Mouse (Mus musculus) midbrain, postnatal 0 days (tissue): ENCODE measurements around the gene Col6a5. TPM values are rescaled to one million over a fixed set of nuclear protein-coding genes. Genes with fewer than 3 reads are reported as not detected.
A peak's percentile ranks its signal among the peaks of the same experiment; 100 is the strongest.

ENCODE experiments used
- ATAC-seq: fragments of 200-750 bp; cut with Nextera tagmentation; 2 replicates; pipeline ENCODE4 v1.8.0; 2017; ENCODE audit warnings: moderate number of reproducible peaks, mild to moderate bottlenecking, moderate TSS enrichment, moderate library complexity; ENCODE audit not compliant: low FRiP score
- DNase-seq: peaks from one replicate; pipeline ENCODE4 v3.0.0-alpha.2; 2015; ENCODE audit warnings: low spot score
- H3K27ac ChIP-seq: fragments of 300-500 bp; sonication (generic); 2 replicates; pipeline ENCODE4 v1.5.1; 2014; ENCODE audit warnings: low read depth, mild to moderate bottlenecking, low read length, mixed read lengths
- H3K27me3 ChIP-seq: fragments of 300-500 bp; sonication (generic); 2 replicates; pipeline ENCODE4 v1.6.1; 2014; ENCODE audit warnings: low read length, control low read depth, mixed read lengths; ENCODE audit not compliant: insufficient read depth
- H3K36me3 ChIP-seq: fragments of 300-500 bp; sonication (generic); 2 replicates; pipeline ENCODE4 v1.6.1; 2014; ENCODE audit warnings: low read length, control low read depth, mixed read lengths; ENCODE audit not compliant: insufficient read depth
- H3K4me1 ChIP-seq: fragments of 300-500 bp; sonication (generic); 2 replicates; pipeline ENCODE4 v1.6.1; 2014; ENCODE audit warnings: mild to moderate bottlenecking, control low read depth, antibody characterized with exemption, low read length, mixed read lengths; ENCODE audit not compliant: insufficient read depth
- H3K4me2 ChIP-seq: fragments of 300-500 bp; sonication (generic); 2 replicates; pipeline ENCODE4 v1.6.1; 2014; ENCODE audit warnings: low read depth, mild to moderate bottlenecking, low read length, mixed read lengths; ENCODE audit not compliant: poor library complexity, severe bottlenecking
- H3K4me3 ChIP-seq: fragments of 300-500 bp; sonication (generic); 2 replicates; pipeline ENCODE4 v1.5.1; 2014; ENCODE audit warnings: low read depth, mild to moderate bottlenecking, low read length, moderate library complexity
- H3K9ac ChIP-seq: fragments of 300-500 bp; sonication (generic); replicated peaks from 2 replicates; pipeline ENCODE4 v1.6.1; 2014; ENCODE audit warnings: mild to moderate bottlenecking, low read length, moderate library complexity, mixed read lengths; ENCODE audit not compliant: poor library complexity, severe bottlenecking
- H3K9me3 ChIP-seq: fragments of 300-500 bp; sonication (generic); 2 replicates; pipeline ENCODE4 v1.6.1; 2016; ENCODE audit warnings: low read length, control low read depth
- CTCF ChIP-seq: IDR thresholded peaks from 2 replicates; pipeline ENCODE4 v1.5.1; 2016; ENCODE audit warnings: antibody characterized with exemption, mild to moderate bottlenecking
- WGBS: fragments of 180-500 bp; shearing (Covaris S2); extraction: QIAGEN DNeasy Blood & Tissue Kit; methylation state at CpG from one replicate; pipeline ENCODE4 v1.1.7; 2014; 5-methylcytosine and 5-hydroxymethylcytosine counted together
- polyA plus RNA-seq: library from polyadenylated mRNA; unstranded; fragments of >200 nt; fragmentation: Nextera tagmentation; extraction: Ambion mirVana; gene quantifications from 2 replicates; pipeline ENCODE4 v1.2.1, GENCODE M21; 2015
- total RNA-seq: library from RNA; depleted of rRNA; stranded (reverse); fragments of >200 nt; gene quantifications from 2 replicates; pipeline ENCODE4 v1.2.3, GENCODE M21; 2014

Col6a5 gene
- total and polyA plus RNA-seq, 2 experiments from 2014 or later, result 0.36 to 0.49 TPM

GRCm38 (mm10) chr9:105933816-105934215 lies 26.6 kb downstream of the Col6a5 start:
- no peaks in the 10 kb centered on the region for H3K27me3 ChIP-seq
- no peak for DNase-seq
- no peaks in the 10 kb centered on the region for H3K36me3 ChIP-seq
- H3K27ac ChIP-seq, result no peak overlapping the region
- H3K4me1 ChIP-seq, result no peaks in the 10 kb centered on the region
- no peak for ATAC-seq
- WGBS, result 71% methylated on average over 6 of the region's 6 CpGs
- H3K9ac ChIP-seq, result no peak overlapping the region
- no peaks in the 10 kb centered on the region for H3K9me3 ChIP-seq
- no peak for TF ChIP-seq CTCF
- no peak overlapping the region for H3K4me2 ChIP-seq
- no peak overlapping the region for H3K4me3 ChIP-seq

- Histone ChIP-seq H3K4me1 (no peaks in the 10 kb centered on the region), H3K4me2 (no peak overlapping the region), H3K27me3 (no peaks in the 10 kb centered on the region), H3K27ac (no peak overlapping the region), H3K36me3 (no peaks in the 10 kb centered on the region), H3K9me3 (no peaks in the 10 kb centered on the region), H3K4me3 (no peak overlapping the region), H3K9ac (no peak overlapping the region)
- DNase-seq (peak; percentile 74), ATAC-seq (no peak)
- no peak for TF ChIP-seq CTCF
- WGBS, result 60% methylated on average over 4 of the region's 4 CpGs
Measured at GRCm38 (mm10) chr9:105929287-105929686, 31.2 kb downstream of the Col6a5 start.

GRCm38 (mm10) chr9:105928406-105929071 lies 31.9 kb downstream of the Col6a5 start:
- Histone ChIP-seq H3K9me3 (no peaks in the 10 kb centered on the region), H3K27ac (peak overlapping the region; percentile 32; the same call in 1 of the 2 replicates), H3K4me2 (no peak overlapping the region), H3K4me3 (no peak overlapping the region), H3K27me3 (no peaks in the 10 kb centered on the region), H3K9ac (no peak overlapping the region), H3K4me1 (no peaks in the 10 kb centered on the region), H3K36me3 (no peaks in the 10 kb centered on the region)
- DNase-seq (peak; percentile 14), ATAC-seq (no peak)
- TF ChIP-seq CTCF, result no peak
- 49% methylated on average over 6 of the region's 6 CpGs for WGBS

GRCm38 (mm10) chr9:105923659-105924058 lies 36.8 kb downstream of the Col6a5 start:
- Histone ChIP-seq H3K4me2 (no peak overlapping the region), H3K4me1 (no peaks in the 10 kb centered on the region), H3K9ac (no peak overlapping the region), H3K4me3 (no peak overlapping the region), H3K27ac (no peak overlapping the region), H3K27me3 (no peaks in the 10 kb centered on the region), H3K9me3 (no peaks in the 10 kb centered on the region), H3K36me3 (no peaks in the 10 kb centered on the region)
- DNase-seq, result no peak
- no peak for ATAC-seq
- 88% methylated on average over 2 of the region's 2 CpGs for WGBS
- TF ChIP-seq CTCF, result no peak

GRCm38 (mm10) chr9:105915186-105915585 lies 45.3 kb downstream of the Col6a5 start:
- no peaks in the 10 kb centered on the region for H3K4me1 ChIP-seq
- no peaks in the 10 kb centered on the region for H3K9me3 ChIP-seq
- no peak overlapping the region for H3K9ac ChIP-seq
- DNase-seq (no peak), ATAC-seq (no peak)
- H3K4me3 ChIP-seq, result no peak overlapping the region
- no peaks in the 10 kb centered on the region for H3K36me3 ChIP-seq
- no peak overlapping the region for H3K27ac ChIP-seq
- no peaks in the 10 kb centered on the region for H3K27me3 ChIP-seq
- 42% methylated on average over 4 of the region's 4 CpGs for WGBS
- no peak for TF ChIP-seq CTCF
- H3K4me2 ChIP-seq, result no peak overlapping the region

- no peak for TF ChIP-seq CTCF
- Histone ChIP-seq H3K36me3 (no peaks in the 10 kb centered on the region), H3K4me2 (no peak overlapping the region), H3K9ac (no peak overlapping the region), H3K4me1 (no peaks in the 10 kb centered on the region), H3K27ac (no peak overlapping the region), H3K27me3 (no peaks in the 10 kb centered on the region), H3K4me3 (no peak overlapping the region), H3K9me3 (no peaks in the 10 kb centered on the region)
- ATAC-seq (no peak), DNase-seq (no peak)
- 81% methylated on average over 2 of the region's 2 CpGs for WGBS
Measured at GRCm38 (mm10) chr9:105910166-105910565, 50.3 kb downstream of the Col6a5 start.
